Mouse (Mus musculus) adrenal gland (tissue): ENCODE data around the gene Gna15.

ENCODE experiments used
- intact Hi-C: fragments of 180-260 bp; cut with DNase I; formaldehyde crosslinking; loops from one replicate; pipeline ENCODE4 v1.15.1; 2025
- long read RNA-seq, 2 experiments: library from polyadenylated mRNA; unstranded; transcript quantifications; one replicate each; pipeline ENCODE4 v2.0.0; 2020; ENCODE audit warnings: borderline replicate concordance in 1 of 2; ENCODE audit not compliant: insufficient replicate concordance in 1 of 2

The Gna15 gene
- long read RNA-seq, experiment 1, partial matches to known transcripts = 0 of 2 reads
- long read RNA-seq, experiment 1, other reads (novel, unspliced or antisense) = 2 of 2 reads
- long read RNA-seq, experiment 2, partial matches to known transcripts = 0 of 2 reads
- long read RNA-seq, experiment 2, other reads (novel, unspliced or antisense) = 1 of 2 reads

DNA sequence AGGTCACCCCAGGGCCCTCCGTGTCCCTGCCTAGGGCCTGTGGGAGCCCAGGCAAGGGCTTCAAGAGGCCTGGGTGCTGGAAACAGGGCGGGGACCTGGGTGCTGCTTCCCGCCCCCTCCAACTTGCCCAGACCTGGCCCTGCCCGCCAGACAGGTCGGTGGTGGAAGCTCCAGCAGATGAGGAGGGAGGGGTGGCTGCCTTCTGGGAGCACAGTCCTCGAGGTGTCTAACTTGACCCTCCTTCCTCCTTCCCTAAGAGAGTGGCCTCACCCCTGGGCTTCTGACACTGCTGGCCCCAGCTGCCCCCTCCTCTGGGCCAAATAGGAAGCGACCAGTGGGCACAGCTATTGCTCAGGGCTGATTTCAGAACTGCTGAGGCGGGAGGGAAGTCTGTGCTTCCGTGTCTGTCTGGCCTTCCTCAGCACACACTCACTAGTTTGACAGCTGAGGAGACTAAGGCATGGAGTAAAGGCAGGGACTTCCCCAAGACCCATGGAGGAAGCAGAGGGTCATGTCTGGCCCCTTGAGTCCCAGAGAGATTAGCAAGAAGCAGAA is at the start of gene Gna15:
Gene Gna15, minus strand, starts transcription at position 175 of the 555 bp plus-strand sequence.
- intact Hi-C loops = no loop called here

DNA sequence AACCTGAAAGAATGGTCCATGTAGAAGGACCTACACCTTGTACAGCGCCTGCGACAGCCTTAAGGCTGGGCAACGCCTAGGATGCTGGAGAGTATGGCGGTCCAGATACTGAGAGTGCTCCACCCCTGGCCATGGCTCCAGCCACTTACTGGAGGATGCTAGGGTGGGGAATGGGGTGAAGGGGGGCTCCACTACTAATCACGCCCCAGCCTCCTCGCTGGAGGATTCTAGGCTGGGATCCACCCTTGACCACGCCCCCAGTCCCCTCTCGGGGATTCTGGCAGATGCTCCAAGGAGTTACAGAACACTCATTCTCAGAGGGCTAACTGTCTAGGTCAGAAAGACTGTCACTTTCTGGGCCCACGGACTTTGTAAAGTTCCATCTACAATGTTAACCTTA is 49.0 kb upstream of the Gna15 start:
- intact Hi-C loops = no loop called here

- intact Hi-C loops = no loop called here
These were observed 48.2 kb upstream of the Gna15 start for GRCm38 (mm10) chr10:81572133-81572671.

- intact Hi-C loops = no loop called here
These were observed 47.5 kb upstream of the Gna15 start for GRCm38 (mm10) chr10:81571501-81571876.

- intact Hi-C loops = no loop called here
These were observed 46.9 kb upstream of the Gna15 start for GRCm38 (mm10) chr10:81570831-81571500.

GRCm38 (mm10) chr10:81570238-81570800 is 46.3 kb upstream of the Gna15 start:
- intact Hi-C loops = no loop called here

DNA sequence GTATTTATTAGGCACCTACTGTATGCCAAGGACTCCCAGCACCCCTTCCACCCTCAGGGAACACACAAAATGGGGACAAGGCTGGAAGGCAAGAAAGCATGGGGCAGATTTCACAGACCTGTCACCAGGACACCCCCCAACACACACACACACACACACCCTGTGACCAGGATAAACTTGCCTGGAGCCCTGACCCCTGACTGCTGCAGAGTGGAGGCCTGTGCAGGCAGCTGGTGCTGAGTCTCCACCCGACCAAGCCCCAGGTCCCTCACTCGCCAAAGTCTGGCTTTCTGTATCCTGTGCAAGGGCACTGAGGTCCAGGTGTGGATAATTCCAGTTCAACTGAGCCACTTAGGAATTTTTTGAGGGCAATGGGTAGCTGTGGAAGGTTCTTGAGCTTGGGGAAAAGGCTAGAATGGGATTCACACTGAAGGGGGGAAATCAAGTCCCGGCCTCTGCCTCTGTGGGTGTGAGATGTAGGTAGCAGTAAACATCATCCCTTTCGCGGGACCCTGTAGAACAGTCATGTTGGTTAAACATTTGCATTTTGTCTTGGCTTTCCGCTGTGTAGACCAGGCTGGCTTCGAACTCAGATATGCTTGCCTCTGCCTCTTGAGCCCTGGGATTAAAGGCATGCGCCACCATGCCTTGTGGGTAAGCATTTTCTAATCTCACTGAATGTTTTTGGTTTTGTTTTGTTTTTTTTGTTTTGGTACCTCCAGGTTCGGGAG is 45.6 kb upstream of the Gna15 start:
- intact Hi-C loops = no loop called here

- intact Hi-C loops = no loop called here
These were observed 44.6 kb upstream of the Gna15 start for GRCm38 (mm10) chr10:81568381-81569191.

DNA sequence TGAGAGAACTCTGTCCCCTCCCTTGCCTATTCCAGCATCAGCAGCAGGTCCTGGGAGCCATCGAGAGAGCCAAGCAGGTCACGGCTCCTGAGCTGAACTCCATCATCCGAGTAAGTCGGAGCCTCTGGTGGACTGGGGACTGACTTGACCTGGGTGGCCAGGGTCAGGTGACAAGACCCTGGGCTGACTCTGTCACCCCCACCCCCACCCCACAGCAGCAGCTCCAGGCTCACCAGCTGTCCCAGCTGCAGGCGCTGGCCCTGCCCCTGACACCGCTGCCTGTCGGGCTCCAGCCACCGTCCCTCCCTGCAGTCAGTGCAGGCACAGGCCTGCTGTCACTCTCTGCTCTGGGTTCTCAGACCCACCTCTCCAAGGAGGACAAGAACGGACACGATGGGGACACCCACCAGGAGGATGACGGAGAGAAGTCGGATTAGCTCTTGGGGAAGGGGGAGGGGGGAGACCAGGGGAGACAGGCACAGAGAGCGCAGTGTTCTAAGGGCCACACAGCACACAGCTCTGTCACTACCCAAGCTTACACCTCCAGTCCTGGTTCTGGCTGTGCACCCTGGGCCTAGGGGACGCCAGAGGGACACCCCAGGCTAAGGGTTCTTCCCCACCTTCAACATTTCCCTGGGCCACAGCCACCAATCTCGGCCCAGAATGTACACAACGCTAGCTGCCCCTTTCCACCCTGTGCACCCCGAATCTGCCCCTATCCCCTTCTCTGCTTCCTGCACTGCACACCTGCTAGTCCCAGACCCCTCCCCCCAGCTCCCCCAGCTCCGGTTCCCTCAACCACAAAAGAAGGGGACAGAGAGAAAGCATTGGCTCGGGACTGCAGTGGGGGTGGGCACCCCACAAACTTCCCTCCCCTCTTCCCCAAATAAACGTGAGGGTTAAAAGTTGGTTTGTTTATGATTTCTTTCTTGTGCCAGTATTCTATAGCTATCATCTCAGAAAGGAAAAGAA is 41.5 kb upstream of the Gna15 start:
- intact Hi-C loops = loop anchor here (2.0 kb wide), 1 partner anchor 39 kb away; no protein-coding TSS in a partner anchor

GRCm38 (mm10) chr10:81564734-81565133 is 40.7 kb upstream of the Gna15 start:
- intact Hi-C loops = loop anchor here (2.0 kb wide), 1 partner anchor 40 kb away; no protein-coding TSS in a partner anchor

DNA sequence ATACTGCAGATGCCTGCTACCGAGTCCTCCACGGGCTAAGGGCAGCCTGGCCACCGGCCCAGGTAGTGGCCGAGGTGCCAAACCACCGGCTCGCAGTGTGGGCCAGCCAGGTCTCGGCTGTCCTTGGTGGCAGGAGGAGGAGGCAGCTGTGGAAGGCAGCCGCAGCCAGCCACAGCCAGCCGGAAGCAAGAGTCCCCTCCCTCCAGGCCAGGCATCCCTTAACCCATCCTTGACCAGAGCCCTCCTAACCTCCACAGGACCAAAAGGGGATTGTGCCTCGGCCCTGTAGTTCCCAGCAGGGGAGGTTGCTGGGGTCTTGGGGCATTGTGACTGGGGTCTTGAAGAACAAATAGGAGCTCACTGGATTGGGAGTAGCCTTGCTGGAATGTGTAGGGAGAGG is 40.2 kb upstream of the Gna15 start:
- intact Hi-C loops = loop anchor here (2.0 kb wide), 1 partner anchor 41 kb away; no protein-coding TSS in a partner anchor

DNA sequence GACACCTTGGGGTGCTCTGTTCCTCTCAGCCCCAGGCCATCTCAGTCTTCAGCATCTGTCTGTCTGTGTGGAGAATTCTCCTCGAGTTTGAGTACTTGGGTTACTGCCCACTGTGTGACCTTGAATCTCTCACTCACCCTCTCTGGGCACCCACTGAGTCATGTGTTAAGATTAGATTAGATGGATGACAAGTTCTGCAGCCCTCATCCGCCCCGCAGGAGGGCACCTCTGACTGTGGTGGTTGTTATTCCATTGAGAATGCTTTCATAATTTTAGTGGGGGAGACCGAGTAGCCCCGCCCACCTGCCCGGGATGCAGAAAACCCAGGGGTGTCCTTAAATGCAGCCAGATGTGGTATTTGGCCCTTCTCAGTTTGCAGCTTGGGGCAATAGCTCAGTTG is 39.5 kb upstream of the Gna15 start:
- intact Hi-C loops = no loop called here

GRCm38 (mm10) chr10:81562411-81562810 is 38.4 kb upstream of the Gna15 start:
- intact Hi-C loops = no loop called here

DNA sequence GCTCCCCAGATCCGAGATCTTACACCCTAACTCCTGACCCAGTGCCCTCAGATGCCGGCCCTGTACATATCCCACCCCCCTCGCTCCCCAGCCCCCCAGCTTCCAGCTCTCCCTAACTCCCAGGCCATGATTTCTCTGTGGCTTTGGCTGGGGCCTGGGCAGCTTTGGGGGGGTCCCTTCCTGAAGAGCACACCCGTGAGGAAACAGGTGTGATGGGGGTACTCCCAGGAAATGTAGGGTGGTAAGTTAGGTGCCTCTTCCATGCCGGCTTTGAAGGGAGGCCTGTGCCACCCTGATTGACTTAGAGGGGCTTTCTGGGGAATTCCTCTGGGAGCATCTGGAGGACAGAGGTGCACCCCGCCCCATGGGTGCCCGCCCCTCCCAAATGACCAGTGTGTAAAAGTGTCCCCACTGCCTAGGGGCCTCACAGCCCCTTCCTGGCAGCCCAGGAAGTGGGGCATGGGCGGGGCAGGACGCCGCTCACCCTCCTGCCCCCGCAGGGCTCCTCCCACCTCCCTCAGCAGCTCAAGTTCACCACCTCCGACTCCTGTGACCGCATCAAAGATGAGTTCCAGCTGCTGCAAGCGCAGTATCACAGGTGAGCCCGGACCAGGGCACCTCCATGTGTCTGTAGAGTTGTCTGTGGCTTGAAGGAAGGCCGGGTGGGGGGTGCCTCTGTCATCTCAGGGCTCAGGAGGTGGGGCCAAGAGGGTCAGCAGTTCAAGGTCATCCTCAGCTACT is 36.9 kb upstream of the Gna15 start:
- intact Hi-C loops = no loop called here

DNA sequence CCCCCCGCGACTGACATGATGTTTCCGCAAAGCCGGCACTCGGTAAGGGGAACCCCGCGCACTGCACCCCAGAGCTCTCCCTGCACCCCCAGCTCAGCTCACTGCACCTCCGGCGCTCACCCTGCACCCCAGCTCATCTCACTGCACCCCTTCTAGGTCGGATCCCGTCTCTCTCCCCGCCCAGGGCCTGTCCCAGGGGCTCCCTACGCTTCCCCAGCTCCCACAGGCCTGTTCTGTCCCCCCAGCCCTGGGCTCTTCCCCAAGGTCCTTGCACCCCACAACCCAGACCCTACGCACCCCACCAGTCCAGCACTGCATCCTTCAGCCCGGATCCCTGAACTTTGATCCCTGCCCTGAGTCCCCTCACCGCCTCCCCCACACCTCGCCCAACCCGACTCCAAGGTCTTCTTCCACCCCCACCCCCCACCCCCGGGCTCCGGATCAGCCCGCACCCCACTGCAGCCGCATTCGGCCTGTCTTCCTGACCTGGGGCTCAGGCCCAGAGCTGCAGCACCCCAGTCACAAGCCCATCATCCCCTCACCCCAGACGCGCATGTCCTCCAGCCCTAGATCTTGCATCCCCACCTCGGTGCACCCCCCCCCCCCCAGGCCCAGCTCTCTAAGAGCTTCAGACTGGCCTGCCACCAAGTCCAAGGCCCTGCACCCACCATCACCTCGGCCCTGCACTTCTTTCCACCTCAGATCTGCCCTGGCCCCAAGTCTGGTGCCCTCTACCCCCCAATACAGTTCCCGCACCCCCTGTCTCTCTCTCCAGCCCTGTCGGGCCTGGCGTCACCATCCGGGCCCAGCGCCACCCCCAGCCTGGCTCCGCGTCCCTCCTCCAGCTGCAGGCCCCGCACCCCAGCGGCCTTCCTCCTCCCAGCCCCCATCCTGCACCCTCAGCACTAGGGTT is 35.9 kb upstream of the Gna15 start:
- intact Hi-C loops = no loop called here

GRCm38 (mm10) chr10:81559163-81559626 is 35.2 kb upstream of the Gna15 start, which contains the start of gene Aes:
Gene Aes, plus strand, starts transcription at chr10:81559488.
- intact Hi-C loops = no loop called here

- intact Hi-C loops = no loop called here
These were observed 33.5 kb upstream of the Gna15 start for GRCm38 (mm10) chr10:81557491-81557890.
